Mouse (Mus musculus) gastrocnemius, postnatal 36 days (tissue): ENCODE measurements around the gene Clta. TPM values are rescaled to one million over a fixed set of nuclear protein-coding genes. Genes with fewer than 3 reads are reported as not detected.

Source experiments
- DNase-seq, 2 experiments: peaks; one replicate each; pipeline ENCODE4 v3.0.0; 2022
- intact Hi-C: fragments of 180-260 bp; cut with DNase I; formaldehyde crosslinking; loops from one replicate; pipeline ENCODE4 v1.15.1; 2025
- total RNA-seq, 2 experiments: library from RNA; stranded (reverse); gene quantifications; 2 replicates each; pipeline ENCODE4 v1.2.3; 2021

The Clta gene
- total RNA-seq, 2 experiments from 2014 or later = 46.3 to 49.3 TPM

GRCm38 (mm10) chr4:43978521-43979443 lies 25.5 kb upstream of the Clta start:
- DNase-seq = peak in 1 of 2 experiments; percentile 30
- intact Hi-C loops = no loop called here

- DNase-seq = no peak
- intact Hi-C loops = no loop called here
These were observed 24.5 kb upstream of the Clta start for GRCm38 (mm10) chr4:43979746-43980145.

- intact Hi-C loops = no loop called here
- no peak for DNase-seq
These were observed 24.0 kb upstream of the Clta start for GRCm38 (mm10) chr4:43980236-43980635.

- no peak for DNase-seq
- intact Hi-C loops = no loop called here
These were observed 23.4 kb upstream of the Clta start for GRCm38 (mm10) chr4:43980846-43981245.

GRCm38 (mm10) chr4:43981251-43981650 lies 23.0 kb upstream of the Clta start:
- intact Hi-C loops = no loop called here
- DNase-seq = no peak

GRCm38 (mm10) chr4:43982053-43982732 lies 22.1 kb upstream of the Clta start:
- intact Hi-C loops = loop anchor here (2.0 kb wide), 2 partner anchors 55 to 77 kb away; no protein-coding TSS in a partner anchor

GRCm38 (mm10) chr4:43983181-43983580 lies 21.1 kb upstream of the Clta start, which contains the start of gene Ccin:
Gene Ccin (plus strand): TSS chr4:43983483.
- intact Hi-C loops = loop anchor here (2.0 kb wide), 2 partner anchors 56 to 78 kb away; no protein-coding TSS in a partner anchor
- no peak for DNase-seq

More at GRCm38 (mm10) chr4:43982053-43982732, 22.1 kb upstream of the Clta start:
- peak; percentile 93 for DNase-seq

GRCm38 (mm10) chr4:43983756-43984155 lies 20.5 kb upstream of the Clta start:
- intact Hi-C loops = loop anchor here (2.0 kb wide), 2 partner anchors 57 to 79 kb away; no protein-coding TSS in a partner anchor
- no peak for DNase-seq

GRCm38 (mm10) chr4:43984326-43984725 lies 19.9 kb upstream of the Clta start:
- no peak for DNase-seq
- intact Hi-C loops = no loop called here

GRCm38 (mm10) chr4:43988976-43989375 lies 15.3 kb upstream of the Clta start:
- no peak for DNase-seq
- intact Hi-C loops = no loop called here

- intact Hi-C loops = no loop called here
These were observed 11.2 kb upstream of the Clta start for GRCm38 (mm10) chr4:43993072-43993471.

GRCm38 (mm10) chr4:43994342-43994741 lies 9.9 kb upstream of the Clta start:
- DNase-seq = no peak
- intact Hi-C loops = no loop called here

More at GRCm38 (mm10) chr4:43993072-43993471, 11.2 kb upstream of the Clta start:
- DNase-seq = no peak

- DNase-seq = no peak
- intact Hi-C loops = no loop called here
These were observed 630 bp upstream of the Clta start for GRCm38 (mm10) chr4:44003622-44004021.

- DNase-seq = no peak
- intact Hi-C loops = no loop called here
These were observed 564 bp downstream of the Clta start for GRCm38 (mm10) chr4:44004623-44005409.

GRCm38 (mm10) chr4:44010176-44010575 lies 5.9 kb downstream of the Clta start:
- intact Hi-C loops = no loop called here

GRCm38 (mm10) chr4:44010893-44011292 lies 6.6 kb downstream of the Clta start:
- no peak for DNase-seq
- intact Hi-C loops = no loop called here

More at GRCm38 (mm10) chr4:44010176-44010575, 5.9 kb downstream of the Clta start:
- no peak for DNase-seq

GRCm38 (mm10) chr4:44011799-44012198 lies 7.5 kb downstream of the Clta start:
- intact Hi-C loops = no loop called here
- DNase-seq = no peak

- peak; percentile 80 to 90 for DNase-seq
- intact Hi-C loops = no loop called here
These were observed 8.4 kb downstream of the Clta start for GRCm38 (mm10) chr4:44012376-44013367.

GRCm38 (mm10) chr4:44013391-44014070 lies 9.3 kb downstream of the Clta start:
- DNase-seq = no peak
- intact Hi-C loops = no loop called here
